Mouse (Mus musculus) forebrain, embryonic 15.5 days (tissue): ENCODE data around the gene Ccm2. TPM values are rescaled to one million over a fixed set of nuclear protein-coding genes. Genes with fewer than 3 reads are reported as not detected.

Experiments used
- ATAC-seq: fragments of 200-750 bp; cut with Nextera tagmentation; replicated peaks from 2 replicates; pipeline ENCODE4 v1.8.0; 2017; ENCODE audit warnings: mild to moderate bottlenecking, moderate TSS enrichment, moderate library complexity
- H3K27ac ChIP-seq: fragments of 300-500 bp; sonication (generic); replicated peaks from 2 replicates; pipeline ENCODE4 v1.5.1; 2015; ENCODE audit warnings: mild to moderate bottlenecking, inconsistent platforms
- H3K27me3 ChIP-seq: fragments of 300-500 bp; sonication (generic); 2 replicates; pipeline ENCODE4 v1.6.1; 2015; ENCODE audit warnings: inconsistent platforms
- H3K36me3 ChIP-seq: fragments of 300-500 bp; sonication (generic); 2 replicates; pipeline ENCODE4 v1.6.1; 2015; ENCODE audit warnings: mild to moderate bottlenecking, inconsistent platforms
- H3K4me1 ChIP-seq: fragments of 300-500 bp; sonication (generic); 2 replicates; pipeline ENCODE4 v1.6.1; 2015; ENCODE audit warnings: inconsistent platforms
- H3K4me2 ChIP-seq: fragments of 300-500 bp; sonication (generic); replicated peaks from 2 replicates; pipeline ENCODE4 v1.6.1; 2015; ENCODE audit warnings: mild to moderate bottlenecking, inconsistent platforms
- H3K4me3 ChIP-seq: fragments of 300-500 bp; sonication (generic); 2 replicates; pipeline ENCODE4 v1.5.1; 2015; ENCODE audit warnings: mild to moderate bottlenecking, inconsistent platforms
- H3K9ac ChIP-seq: fragments of 300-500 bp; sonication (generic); replicated peaks from 2 replicates; pipeline ENCODE4 v1.6.1; 2015; ENCODE audit warnings: mild to moderate bottlenecking, inconsistent platforms
- H3K9me3 ChIP-seq: fragments of 300-500 bp; sonication (generic); 2 replicates; pipeline ENCODE4 v1.6.1; 2016; ENCODE audit warnings: inconsistent platforms
- WGBS: fragments of 180-500 bp; shearing (Covaris S2); methylation state at CpG from one replicate; pipeline ENCODE4 v1.1.7; 2015; ENCODE audit warnings: mixed read lengths; 5-methylcytosine and 5-hydroxymethylcytosine counted together
- polyA plus RNA-seq: library from polyadenylated mRNA; unstranded; fragments of >200 nt; fragmentation: Nextera tagmentation; extraction: Ambion mirVana; gene quantifications from 2 replicates; pipeline ENCODE4 v1.2.1, GENCODE M21; 2015

Ccm2 gene
- polyA plus RNA-seq, 1 experiment from 2014 or later = 104 TPM

DNA sequence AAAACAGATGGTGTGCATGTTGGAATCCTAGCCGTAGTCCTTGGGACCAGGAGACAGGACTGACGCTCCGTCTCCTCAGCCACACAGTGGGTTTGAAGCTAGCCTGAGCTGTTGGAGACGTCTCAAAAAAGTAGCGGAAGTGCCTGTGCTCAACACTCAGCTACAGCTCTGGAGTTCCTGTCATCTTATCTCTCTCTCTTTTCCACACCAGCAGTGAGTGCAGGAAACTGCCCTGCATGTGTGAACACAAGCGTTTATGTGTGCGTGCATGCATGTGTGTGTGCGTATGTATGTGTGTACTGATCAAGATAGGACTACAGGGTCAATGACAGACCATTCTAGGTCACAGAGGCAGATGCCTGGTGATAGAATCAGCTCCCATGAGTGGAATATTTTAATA lies 21.3 kb downstream of the Ccm2 start:
- Histone ChIP-seq H3K4me3 (no peak overlapping the region), H3K36me3 (peaks cover 3% of the 10 kb centered on the region; the same call in 1 of the 2 replicates), H3K9me3 (no peaks in the 10 kb centered on the region), H3K4me1 (peaks cover 13% of the 10 kb centered on the region), H3K9ac (no peak overlapping the region), H3K27ac (peak overlapping the region; percentile 72; the same call in 1 of the 2 replicates), H3K4me2 (no peak overlapping the region), H3K27me3 (no peaks in the 10 kb centered on the region)
- ATAC-seq = peak; percentile 14; the same call in 1 of the 2 replicates
- WGBS = 84% methylated on average over 8 of the region's 8 CpGs

DNA sequence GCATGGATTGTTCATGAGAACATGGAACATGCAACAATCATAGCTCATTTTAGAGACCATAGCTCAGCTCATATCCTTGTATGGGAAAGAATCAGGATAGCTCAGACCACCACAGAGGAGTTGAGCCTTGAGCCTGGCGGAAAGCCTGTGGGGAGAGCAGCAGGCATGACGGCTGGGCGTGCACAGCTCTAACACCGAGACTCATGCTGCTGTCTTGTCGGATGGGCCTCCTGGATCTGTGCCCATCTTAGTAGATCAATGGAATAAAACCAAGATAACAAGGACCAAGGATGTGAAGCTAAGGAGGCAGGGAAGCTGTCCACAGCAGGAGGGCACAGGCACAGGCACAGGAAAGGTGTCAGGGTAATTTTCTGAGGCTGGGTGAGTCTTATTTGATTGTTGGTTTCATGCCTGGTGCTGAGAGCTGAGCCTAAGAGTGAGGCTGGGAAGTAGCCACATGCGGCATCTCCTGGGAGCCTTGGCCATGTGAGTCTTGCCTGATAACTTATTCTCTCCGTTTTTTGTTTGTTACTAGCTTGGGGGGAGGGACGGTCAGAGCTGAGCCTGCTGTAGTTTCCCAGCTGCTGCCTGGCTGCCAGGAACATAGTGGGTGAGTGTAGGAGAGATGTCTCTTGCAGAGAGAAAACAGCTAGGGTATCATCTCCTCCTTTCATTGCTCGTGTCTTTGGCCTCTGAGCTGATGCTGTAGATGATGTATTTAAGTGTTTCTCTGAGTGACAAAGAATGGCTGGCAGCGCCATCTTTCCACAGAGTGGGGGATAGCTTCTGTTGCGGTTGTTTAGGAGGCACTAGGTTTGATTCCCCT lies 22.1 kb downstream of the Ccm2 start:
- WGBS = 46% methylated on average over 11 of the region's 11 CpGs
- Histone ChIP-seq H3K27ac (peak overlapping the region; percentile 72), H3K4me2 (0 out of 2 replicates have a peak overlapping the region, but pooled peaks have one; percentile 4), H3K9me3 (no peaks in the 10 kb centered on the region), H3K4me1 (peaks cover 13% of the 10 kb centered on the region), H3K36me3 (peaks cover 6% of the 10 kb centered on the region; the same call in 1 of the 2 replicates), H3K4me3 (no peak overlapping the region), H3K27me3 (no peaks in the 10 kb centered on the region), H3K9ac (peak overlapping the region; percentile 5; the same call in 1 of the 2 replicates)
- ATAC-seq = peak; percentile 61; the same call in 1 of the 2 replicates

DNA sequence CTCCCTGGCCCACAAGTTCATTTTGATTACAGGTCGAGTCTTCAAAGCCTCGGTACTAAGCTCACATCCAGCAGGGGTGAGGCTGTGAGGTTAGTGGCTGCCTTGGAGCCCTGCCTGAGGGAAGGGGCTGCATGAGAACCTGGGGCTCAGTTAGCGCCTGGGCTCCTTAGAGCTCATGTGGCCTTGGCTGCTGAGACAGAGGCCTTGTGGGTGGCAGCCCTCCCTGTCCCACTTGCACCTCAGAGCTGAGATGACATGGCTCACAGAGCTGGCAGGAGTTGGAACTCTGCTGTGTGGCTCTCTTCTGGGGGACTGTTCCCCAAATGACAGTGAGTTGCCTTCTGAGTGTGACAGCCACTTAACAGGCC lies 22.7 kb downstream of the Ccm2 start:
- Histone ChIP-seq H3K4me3 (no peak overlapping the region), H3K27me3 (no peaks in the 10 kb centered on the region), H3K4me2 (no peak overlapping the region), H3K9me3 (no peaks in the 10 kb centered on the region), H3K36me3 (peaks cover 6% of the 10 kb centered on the region; the same call in 1 of the 2 replicates), H3K4me1 (peaks cover 13% of the 10 kb centered on the region), H3K9ac (no peak overlapping the region), H3K27ac (peak overlapping the region; percentile 72; the same call in 1 of the 2 replicates)
- WGBS = 40% methylated on average over 3 of the region's 3 CpGs
- peak; percentile 30 for ATAC-seq

- Histone ChIP-seq H3K27ac (no peak overlapping the region), H3K4me2 (no peak overlapping the region), H3K9me3 (no peaks in the 10 kb centered on the region), H3K9ac (no peak overlapping the region), H3K36me3 (peaks cover 11% of the 10 kb centered on the region; the same call in 1 of the 2 replicates), H3K27me3 (no peaks in the 10 kb centered on the region), H3K4me3 (no peak overlapping the region), H3K4me1 (no peaks in the 10 kb centered on the region)
- no peak for ATAC-seq
- 89% methylated on average over 3 of the region's 3 CpGs for WGBS
Measured at GRCm38 (mm10) chr11:6576151-6576550, 29.5 kb downstream of the Ccm2 start.

- Histone ChIP-seq H3K4me3 (no peak overlapping the region), H3K4me2 (no peak overlapping the region), H3K36me3 (0 out of 2 replicates have a peak, but pooled peaks cover 5% of the 10 kb centered on the region), H3K9ac (no peak overlapping the region), H3K9me3 (no peaks in the 10 kb centered on the region), H3K27ac (no peak overlapping the region), H3K4me1 (no peaks in the 10 kb centered on the region), H3K27me3 (no peaks in the 10 kb centered on the region)
- ATAC-seq = no peak
- 87% methylated on average over 7 of the region's 7 CpGs for WGBS
Measured at GRCm38 (mm10) chr11:6579361-6579760, 32.7 kb downstream of the Ccm2 start.

DNA sequence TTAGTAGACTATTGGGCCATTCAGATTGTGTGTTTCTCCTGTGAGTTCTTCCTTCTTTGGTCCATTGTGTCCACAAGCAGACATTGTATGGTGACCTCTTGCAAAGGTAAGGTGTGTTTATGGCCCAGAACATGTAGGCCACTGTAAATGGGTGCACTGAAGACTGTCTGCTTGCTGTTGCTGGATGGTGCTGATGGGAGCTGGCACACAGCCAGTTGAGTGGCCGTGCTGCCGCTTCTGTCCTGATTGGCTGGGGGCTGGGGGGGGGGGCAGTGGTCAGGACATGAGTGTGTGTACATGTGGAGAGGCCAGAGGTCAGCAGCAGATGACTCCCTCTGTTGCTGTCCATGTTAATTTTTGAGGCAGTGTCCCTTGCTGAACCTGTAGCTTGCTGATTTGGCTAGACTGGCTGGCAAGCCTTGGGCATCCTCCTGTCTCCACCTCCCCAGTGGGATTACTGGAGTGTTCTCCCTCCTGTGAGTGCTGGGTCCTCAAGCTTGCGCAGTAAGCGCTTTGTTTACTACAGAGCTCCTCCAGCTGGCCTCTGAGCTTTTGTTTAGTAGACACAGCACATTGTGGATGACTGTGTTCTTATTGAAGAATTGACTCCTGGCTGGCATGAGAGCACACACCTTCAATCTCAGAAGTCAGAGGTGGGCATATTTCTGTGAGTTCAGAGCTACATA lies 33.5 kb downstream of the Ccm2 start:
- H3K36me3 ChIP-seq = peaks cover 8% of the 10 kb centered on the region; the same call in 1 of the 2 replicates
- no peaks in the 10 kb centered on the region for H3K9me3 ChIP-seq
- no peak overlapping the region for H3K9ac ChIP-seq
- no peak overlapping the region for H3K4me2 ChIP-seq
- 0 out of 2 replicates have a peak, but pooled peaks have one; percentile 25 for ATAC-seq
- WGBS = 46% methylated on average over 4 of the region's 4 CpGs
- no peak overlapping the region for H3K27ac ChIP-seq
- no peak overlapping the region for H3K4me3 ChIP-seq
- no peaks in the 10 kb centered on the region for H3K27me3 ChIP-seq
- no peaks in the 10 kb centered on the region for H3K4me1 ChIP-seq

DNA sequence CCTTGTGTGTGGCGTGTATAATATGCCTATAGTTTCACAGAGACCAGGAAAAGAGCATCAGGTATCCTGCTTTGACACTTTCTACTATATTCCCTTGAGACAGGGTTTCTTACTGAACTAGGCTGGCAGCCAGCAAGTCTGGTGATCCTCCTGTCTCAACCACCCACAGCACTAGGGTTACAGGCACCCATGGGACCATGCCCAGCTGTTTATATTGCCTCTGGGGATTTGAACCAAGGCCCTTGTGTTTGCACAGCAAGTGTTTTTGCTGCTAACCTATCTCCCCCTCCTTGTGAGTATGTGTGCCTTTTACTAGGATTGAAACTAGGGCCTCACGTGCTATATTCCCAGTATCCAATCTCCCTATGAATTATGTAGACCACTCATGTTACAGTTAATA lies 34.9 kb downstream of the Ccm2 start:
- Histone ChIP-seq H3K27me3 (no peaks in the 10 kb centered on the region), H3K9ac (no peak overlapping the region), H3K9me3 (no peaks in the 10 kb centered on the region), H3K27ac (no peak overlapping the region), H3K4me2 (no peak overlapping the region), H3K4me3 (no peak overlapping the region), H3K36me3 (peaks cover 17% of the 10 kb centered on the region; the same call in 1 of the 2 replicates), H3K4me1 (no peaks in the 10 kb centered on the region)
- ATAC-seq = no peak
- WGBS = 78% methylated on average over 2 of the region's 2 CpGs

- Histone ChIP-seq H3K27ac (no peak overlapping the region), H3K4me1 (no peaks in the 10 kb centered on the region), H3K36me3 (peaks cover 34% of the 10 kb centered on the region; the same call in 1 of the 2 replicates), H3K4me2 (no peak overlapping the region), H3K27me3 (no peaks in the 10 kb centered on the region), H3K9me3 (no peaks in the 10 kb centered on the region), H3K9ac (no peak overlapping the region), H3K4me3 (no peak overlapping the region)
- no peak for ATAC-seq
- 92% methylated on average over 8 of the region's 8 CpGs for WGBS
Measured at GRCm38 (mm10) chr11:6585748-6586147, 39.1 kb downstream of the Ccm2 start.

- no peak overlapping the region for H3K4me3 ChIP-seq
- peaks cover 43% of the 10 kb centered on the region for H3K36me3 ChIP-seq
- no peaks in the 10 kb centered on the region for H3K27me3 ChIP-seq
- no peaks in the 10 kb centered on the region for H3K9me3 ChIP-seq
- WGBS = 84% methylated on average over 3 of the region's 3 CpGs
- no peak overlapping the region for H3K9ac ChIP-seq
- no peak for ATAC-seq
- no peak overlapping the region for H3K4me2 ChIP-seq
- H3K4me1 ChIP-seq = no peaks in the 10 kb centered on the region
- no peak overlapping the region for H3K27ac ChIP-seq
Measured at GRCm38 (mm10) chr11:6586660-6587059, 40.0 kb downstream of the Ccm2 start.

GRCm38 (mm10) chr11:6587249-6587940 lies 40.7 kb downstream of the Ccm2 start:
- H3K27me3 ChIP-seq = no peaks in the 10 kb centered on the region
- peaks cover 50% of the 10 kb centered on the region for H3K36me3 ChIP-seq
- H3K9me3 ChIP-seq = no peaks in the 10 kb centered on the region
- no peak overlapping the region for H3K27ac ChIP-seq
- H3K4me1 ChIP-seq = no peaks in the 10 kb centered on the region
- H3K4me2 ChIP-seq = no peak overlapping the region
- no peak overlapping the region for H3K4me3 ChIP-seq
- no peak overlapping the region for H3K9ac ChIP-seq
- 91% methylated on average over 7 of the region's 7 CpGs for WGBS
- no peak for ATAC-seq

- Histone ChIP-seq H3K27ac (no peak overlapping the region), H3K36me3 (peaks cover 59% of the 10 kb centered on the region), H3K9ac (no peak overlapping the region), H3K9me3 (no peaks in the 10 kb centered on the region), H3K27me3 (no peaks in the 10 kb centered on the region), H3K4me1 (no peaks in the 10 kb centered on the region), H3K4me2 (no peak overlapping the region), H3K4me3 (no peak overlapping the region)
- no peak for ATAC-seq
- WGBS = 92% methylated on average over 7 of the region's 7 CpGs
Measured at GRCm38 (mm10) chr11:6588295-6588694, 41.6 kb downstream of the Ccm2 start.

DNA sequence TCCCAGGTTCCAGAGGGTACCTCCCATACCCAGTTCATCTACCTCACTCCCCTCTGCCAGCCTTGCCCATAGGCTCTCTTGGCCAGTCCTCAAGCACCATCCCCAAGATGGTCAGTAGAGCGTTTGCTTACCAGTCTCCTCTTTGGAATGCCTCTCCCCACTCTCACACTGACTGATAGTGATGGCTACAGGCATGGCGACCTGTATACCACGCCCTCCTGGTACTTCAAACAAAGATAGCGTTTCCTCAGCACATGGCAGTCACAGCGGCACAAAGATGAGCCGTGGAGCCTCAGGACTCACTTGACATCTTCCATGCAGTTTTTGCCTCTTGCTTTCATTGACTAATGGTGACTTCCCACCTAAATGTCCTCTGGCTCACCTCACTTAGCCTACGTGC lies 43.2 kb downstream of the Ccm2 start:
- Histone ChIP-seq H3K27me3 (no peaks in the 10 kb centered on the region), H3K9ac (no peak overlapping the region), H3K4me2 (no peak overlapping the region), H3K36me3 (peaks cover 70% of the 10 kb centered on the region), H3K4me1 (no peaks in the 10 kb centered on the region), H3K4me3 (no peak overlapping the region), H3K9me3 (no peaks in the 10 kb centered on the region), H3K27ac (no peak overlapping the region)
- ATAC-seq = no peak
- 95% methylated on average over 7 of the region's 7 CpGs for WGBS
